Comparison of ENCODE assay signal across 8 mouse cellular contexts in the genomic region with DNA sequence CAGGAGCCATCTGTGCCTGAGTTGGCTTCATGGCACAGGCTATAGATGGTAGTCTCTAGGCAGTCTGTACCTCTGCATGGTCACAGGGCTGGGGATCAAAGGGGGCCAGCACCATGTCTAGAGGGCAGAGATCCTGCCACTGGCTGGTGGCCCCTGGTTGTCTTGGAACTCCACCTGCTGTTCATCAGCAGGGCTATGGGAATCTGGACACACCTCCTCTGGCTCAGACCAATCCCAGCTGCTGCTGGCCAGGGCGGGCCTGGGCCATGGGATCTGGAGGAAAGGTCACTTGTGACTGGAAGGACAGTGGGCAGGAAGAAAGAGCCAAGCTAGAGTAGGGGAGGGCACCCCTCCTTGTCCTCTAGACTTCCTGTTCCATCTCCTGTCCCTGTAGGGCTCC. TPM values are rescaled to one million over a fixed set of nuclear protein-coding genes. Genes with fewer than 3 reads are reported as not detected.
DNase-seq lines count a peak whose midpoint lies in the region; ATAC-seq and TF ChIP-seq lines count a peak whose summit lies in the region.
"Had no signal": no experiment of that assay in that cellular context is flagged by ENCODE, and none has a peak within 500 bp of the region (broad histone marks: within the 10 kb centered on the region; RNA-seq: fewer than 3 reads in every experiment).

Slc25a34 (minus strand) TSS at position 156 of the 400 bp plus-strand sequence.

- POLR2A ChIA-PET in Patski (lab: Charles Lee) = no interaction called here

- in situ Hi-C loops in Patski (cut with MboI; ENCODE audit: low pct_unique_long_range_greater_than_20kb) = no loop called here

- TF ChIP-seq CTCF in Patski (IDR thresholded peaks at IDR 0.05) = no peak

- CTCF ChIA-PET in Patski (lab: Charles Lee) = no interaction called here

- DNase-seq in 416B (ENCODE audit: low read depth) (peak; percentile 40), Patski (ENCODE audit: low read depth, low spot score) (no peak)
- peak; percentile 99 for DNase-seq in heart, adult 11 months
- DNase-seq in kidney, adult 8-10 months = peak; percentile 90 to 94
- peak; percentile 66 for DNase-seq in lung, postnatal 14 days
- no peak for DNase-seq in layer of hippocampus, adult 9-11 months

- no peaks in the 10 kb centered on the region for H3K27me3 ChIP-seq in Patski
- H3K27me3 ChIP-seq: limb, embryonic 12.5 days had no signal

- ATAC-seq in Patski = peak; percentile 19
- ATAC-seq in granulocyte monocyte progenitor cell, adult 5-6 weeks (replicated peaks; ENCODE audit: poor library complexity, severe bottlenecking) = no peak

RNA-seq across cellular contexts. Expression of gene Slc25a34, which starts in this region (rescaled TPM):
- 0.15 TPM for polyA plus RNA-seq in Patski (2021)
- total RNA-seq in granulocyte monocyte progenitor cell, adult 5-6 weeks (2014; fragmentation: Nextera tagmentation) = not detected in 2 replicates
- total RNA-seq in granulocyte monocyte progenitor cell, adult 5-6 weeks (2017) = not detected in 2 replicates
- polyA plus RNA-seq: limb, embryonic 12.5 days had no signal

Comparison
In these comparisons a context has a peak if more than half of its experiments do, and no peak if none do; other contexts are left out.
1. Peak in ATAC-seq in Patski; RNA of the gene not detected or under 1 TPM.
2. DNase-seq: peak in 416B (single experiment), heart, adult 11 months (single experiment), kidney, adult 8-10 months (2 of 2) and lung, postnatal 14 days (single experiment); none in Patski (single experiment) and layer of hippocampus, adult 9-11 months (single experiment).